Mouse (Mus musculus): ENCODE data around the gene Gm20518. TPM values are rescaled to one million over a fixed set of nuclear protein-coding genes. Genes with fewer than 3 reads are reported as not detected.
A peak's percentile ranks its signal among the peaks of the same experiment; 100 is the strongest.

Gm20518 gene
- polyA plus RNA-seq (2015; fragmentation: Nextera tagmentation; extraction: Ambion mirVana): not detected in 2 replicates

DNA sequence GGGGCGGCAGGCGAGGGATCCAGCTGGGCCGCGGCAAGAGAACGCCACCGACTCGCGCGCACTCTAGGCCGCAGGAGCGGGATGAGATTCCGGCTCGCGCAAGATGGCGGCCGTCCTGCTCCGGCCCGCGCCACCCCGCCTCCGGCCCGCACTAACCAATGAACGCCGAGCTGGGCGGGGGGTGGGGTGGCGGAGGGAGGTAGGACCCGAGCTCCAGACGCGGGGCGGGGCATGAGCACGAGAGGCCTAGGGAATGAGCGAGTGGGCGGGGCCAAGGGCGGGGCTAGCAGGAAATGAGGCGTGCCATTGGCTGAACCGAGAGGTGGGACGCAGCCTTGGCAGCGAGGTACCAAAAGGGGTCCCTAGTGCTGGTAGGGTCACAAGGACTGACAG lies at the start of gene Gm20518:
Gene Gm20518, minus strand, starts transcription at position 105 of the 393 bp plus-strand sequence.
- peak within 1 kb of the TSS; percentile 98 for H3K27ac ChIP-seq (ENCODE audit: low read depth)
- peak within 1 kb of the TSS; percentile 99 for H3K9ac ChIP-seq (replicated peaks)
- peak within 1 kb of the TSS; percentile 100 for H3K4me3 ChIP-seq (ENCODE audit: low read depth, low read length)
- peak within 1 kb of the TSS; percentile 94 for H3K4me2 ChIP-seq (ENCODE audit: low read depth, low read length)
- no peaks in the 10 kb centered on the region for H3K36me3 ChIP-seq (replicated peaks; ENCODE audit: insufficient read depth, low read length)
- DNase-seq: peak; percentile 100
- ATAC-seq: peak; percentile 97
- TF ChIP-seq EP300 (IDR thresholded peaks at IDR 0.05; ENCODE audit: low read depth): no peak
- no peak for TF ChIP-seq CTCF (IDR thresholded peaks at IDR 0.05; ENCODE audit: low read depth)
- no peaks in the 10 kb centered on the region for H3K27me3 ChIP-seq (ENCODE audit: insufficient read depth, low read length)
- peaks cover 24% of the 10 kb centered on the region for H3K4me1 ChIP-seq (ENCODE audit: insufficient read depth)
- WGBS (ENCODE audit: insufficient replicate concordance): under 1% methylated on average over 27 of the region's 38 CpGs
- H3K9me3 ChIP-seq (ENCODE audit: low read length): no peaks in the 10 kb centered on the region

DNA sequence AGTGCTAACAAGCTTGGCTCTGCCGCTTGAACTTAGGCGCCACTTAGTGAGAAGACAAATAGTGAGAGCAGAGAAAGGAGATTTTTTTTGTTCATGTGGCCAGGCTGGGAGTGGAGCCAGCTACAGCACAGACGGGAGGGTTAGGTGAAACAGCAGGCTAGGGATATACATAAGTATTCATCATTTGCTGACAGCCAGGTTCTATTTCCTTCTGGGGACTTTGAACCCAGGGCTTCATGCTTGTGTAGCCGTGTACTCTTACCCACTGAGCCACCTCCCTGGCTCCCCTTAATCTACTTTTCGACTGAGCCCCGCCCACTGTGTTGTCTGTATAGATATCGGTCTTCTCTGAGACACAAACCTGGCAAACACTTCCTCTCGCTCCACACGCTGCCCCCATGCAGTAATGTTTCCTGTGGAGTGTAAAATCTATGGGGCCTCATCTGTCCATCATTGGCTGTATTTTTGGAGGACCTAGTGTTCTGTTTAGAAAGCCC lies 47.8 kb upstream of the Gm20518 start:
- H3K36me3 ChIP-seq (replicated peaks; ENCODE audit: insufficient read depth, low read length): no peaks in the 10 kb centered on the region
- peak; percentile 83 for ATAC-seq
- peak; percentile 46 for DNase-seq
- 0 out of 2 replicates have a peak overlapping the region, but pooled peaks have one; percentile 8 for H3K9ac ChIP-seq (replicated peaks)
- H3K27ac ChIP-seq (ENCODE audit: low read depth): peak overlapping the region; percentile 19; the same call in 1 of the 2 replicates
- no peak for TF ChIP-seq EP300 (IDR thresholded peaks at IDR 0.05; ENCODE audit: low read depth)
- TF ChIP-seq CTCF (IDR thresholded peaks at IDR 0.05; ENCODE audit: low read depth): no peak
- peak overlapping the region; percentile 37 for H3K4me2 ChIP-seq (ENCODE audit: low read depth, low read length)
- H3K27me3 ChIP-seq (ENCODE audit: insufficient read depth, low read length): no peaks in the 10 kb centered on the region
- peaks cover 7% of the 10 kb centered on the region for H3K4me1 ChIP-seq (ENCODE audit: insufficient read depth)
- no peak overlapping the region for H3K4me3 ChIP-seq (ENCODE audit: low read depth, low read length)
- no peaks in the 10 kb centered on the region for H3K9me3 ChIP-seq (ENCODE audit: low read length)
- 20% methylated on average over 9 of the region's 9 CpGs for WGBS (ENCODE audit: insufficient replicate concordance)

DNA sequence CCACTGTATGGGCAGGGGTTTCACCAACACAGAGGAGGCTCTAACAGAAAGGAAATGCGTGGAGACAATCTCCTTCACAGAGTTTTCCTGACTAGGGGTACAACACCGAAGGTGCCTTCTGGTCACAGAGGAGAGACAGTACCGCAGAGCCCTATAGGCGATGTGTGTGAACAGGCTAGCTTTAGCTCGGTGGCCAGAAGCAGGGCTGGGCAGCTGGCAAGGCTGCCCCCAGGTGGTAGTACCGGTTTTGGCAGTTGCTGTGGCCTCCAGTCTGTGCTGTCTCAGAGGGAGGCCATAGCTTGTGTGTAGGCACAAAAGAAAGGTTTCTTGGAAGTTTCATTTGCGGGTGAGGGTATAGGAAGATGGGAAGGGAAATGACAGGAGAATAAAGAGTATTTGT lies 47.4 kb upstream of the Gm20518 start:
- Histone ChIP-seq H3K4me3 (ENCODE audit: low read depth, low read length) (no peak overlapping the region), H3K9me3 (ENCODE audit: low read length) (no peaks in the 10 kb centered on the region), H3K27me3 (ENCODE audit: insufficient read depth, low read length) (no peaks in the 10 kb centered on the region), H3K9ac (replicated peaks) (0 out of 2 replicates have a peak overlapping the region, but pooled peaks have one; percentile 8), H3K27ac (ENCODE audit: low read depth) (peak overlapping the region; percentile 19; the same call in 1 of the 2 replicates), H3K4me1 (ENCODE audit: insufficient read depth) (peaks cover 8% of the 10 kb centered on the region), H3K36me3 (replicated peaks; ENCODE audit: insufficient read depth, low read length) (no peaks in the 10 kb centered on the region), H3K4me2 (ENCODE audit: low read depth, low read length) (peak overlapping the region; percentile 37)
- WGBS (ENCODE audit: insufficient replicate concordance): 7% methylated on average over 7 of the region's 7 CpGs
- peak; percentile 98 for ATAC-seq
- peak; percentile 86 for DNase-seq
- TF ChIP-seq EP300 (IDR thresholded peaks at IDR 0.05; ENCODE audit: low read depth) (no peak), CTCF (IDR thresholded peaks at IDR 0.05; ENCODE audit: low read depth) (peak; percentile 95)

DNA sequence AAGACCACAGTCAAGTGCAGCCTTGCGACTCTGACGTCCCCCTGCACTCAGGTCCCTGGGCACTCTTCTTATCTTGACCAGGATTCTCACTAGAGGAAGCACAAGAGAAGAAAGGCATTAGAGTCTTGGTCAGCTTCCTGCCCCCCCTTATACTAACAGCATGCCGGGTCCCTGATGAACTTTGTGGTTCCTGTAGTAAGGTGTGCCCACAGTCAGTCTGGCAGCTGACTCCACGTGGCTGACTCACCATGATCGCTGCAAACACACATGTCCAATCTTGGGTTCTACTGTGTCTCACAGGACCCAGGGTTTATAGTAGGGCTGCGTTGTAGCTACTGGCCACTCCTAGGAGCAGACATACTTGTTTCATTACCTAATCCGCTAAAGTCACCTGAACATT lies 46.7 kb upstream of the Gm20518 start:
- 41% methylated on average over 7 of the region's 7 CpGs for WGBS (ENCODE audit: insufficient replicate concordance)
- peaks cover 8% of the 10 kb centered on the region for H3K4me1 ChIP-seq (ENCODE audit: insufficient read depth)
- no peak overlapping the region for H3K4me3 ChIP-seq (ENCODE audit: low read depth, low read length)
- no peak for ATAC-seq
- H3K4me2 ChIP-seq (ENCODE audit: low read depth, low read length): no peak overlapping the region
- no peaks in the 10 kb centered on the region for H3K36me3 ChIP-seq (replicated peaks; ENCODE audit: insufficient read depth, low read length)
- no peak overlapping the region for H3K27ac ChIP-seq (ENCODE audit: low read depth)
- H3K27me3 ChIP-seq (ENCODE audit: insufficient read depth, low read length): no peaks in the 10 kb centered on the region
- DNase-seq: no peak
- no peak for TF ChIP-seq EP300 (IDR thresholded peaks at IDR 0.05; ENCODE audit: low read depth)
- no peak for TF ChIP-seq CTCF (IDR thresholded peaks at IDR 0.05; ENCODE audit: low read depth)
- H3K9ac ChIP-seq (replicated peaks): no peak overlapping the region
- no peaks in the 10 kb centered on the region for H3K9me3 ChIP-seq (ENCODE audit: low read length)

DNA sequence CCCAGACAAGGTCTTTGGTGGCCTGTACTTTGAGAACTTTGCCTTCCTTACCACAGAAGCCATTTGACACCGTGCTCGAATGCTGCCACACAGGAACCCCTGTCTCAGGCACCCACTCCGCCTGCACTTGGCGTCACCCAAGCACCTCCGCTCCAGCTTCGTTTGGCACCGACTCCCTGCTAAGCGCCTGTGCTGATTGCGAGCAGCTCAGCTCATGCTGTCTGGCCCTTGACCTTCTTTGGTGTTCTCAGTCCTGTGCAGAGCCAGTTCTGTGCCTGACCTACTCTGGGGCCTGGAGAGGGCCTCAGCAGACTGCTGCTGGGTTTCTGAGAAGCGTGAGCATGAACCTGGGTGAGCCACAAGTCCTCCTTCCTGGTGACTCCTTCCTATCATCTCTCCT lies 45.3 kb upstream of the Gm20518 start:
- TF ChIP-seq EP300 (IDR thresholded peaks at IDR 0.05; ENCODE audit: low read depth) (no peak), CTCF (IDR thresholded peaks at IDR 0.05; ENCODE audit: low read depth) (no peak)
- H3K27ac ChIP-seq (ENCODE audit: low read depth): no peak overlapping the region
- H3K36me3 ChIP-seq (replicated peaks; ENCODE audit: insufficient read depth, low read length): no peaks in the 10 kb centered on the region
- no peaks in the 10 kb centered on the region for H3K9me3 ChIP-seq (ENCODE audit: low read length)
- DNase-seq (no peak), ATAC-seq (no peak)
- WGBS (ENCODE audit: insufficient replicate concordance): 72% methylated on average over 10 of the region's 10 CpGs
- no peak overlapping the region for H3K9ac ChIP-seq (replicated peaks)
- no peak overlapping the region for H3K4me2 ChIP-seq (ENCODE audit: low read depth, low read length)
- H3K4me1 ChIP-seq (ENCODE audit: insufficient read depth): peaks cover 8% of the 10 kb centered on the region
- H3K4me3 ChIP-seq (ENCODE audit: low read depth, low read length): no peak overlapping the region
- no peaks in the 10 kb centered on the region for H3K27me3 ChIP-seq (ENCODE audit: insufficient read depth, low read length)

DNA sequence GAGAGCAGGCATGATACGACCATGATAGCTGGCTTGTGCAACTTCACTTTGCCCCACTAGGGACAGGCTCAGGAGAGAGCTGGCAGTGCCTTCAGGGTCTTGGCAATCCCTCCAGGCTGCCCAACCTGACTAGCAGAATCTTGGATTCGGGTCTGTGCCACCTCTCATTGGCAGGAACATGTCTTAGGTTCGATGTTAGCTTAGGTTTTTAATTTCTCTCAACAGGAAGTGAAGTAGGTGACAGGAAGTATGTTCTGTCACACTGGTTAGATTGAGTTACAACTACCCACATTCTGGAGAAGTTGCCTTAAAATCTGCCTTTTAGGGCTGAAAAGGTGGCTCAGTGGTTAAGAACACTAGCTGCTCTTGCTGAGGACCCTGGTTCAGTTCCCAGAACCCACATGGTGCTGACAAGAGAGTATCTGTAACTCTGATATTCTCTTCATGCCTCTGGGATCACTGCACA lies 43.0 kb upstream of the Gm20518 start:
- TF ChIP-seq CTCF (IDR thresholded peaks at IDR 0.05; ENCODE audit: low read depth) (peak; percentile 30; the same call in 1 of the 2 replicates), EP300 (IDR thresholded peaks at IDR 0.05; ENCODE audit: low read depth) (no peak)
- Histone ChIP-seq H3K36me3 (replicated peaks; ENCODE audit: insufficient read depth, low read length) (no peaks in the 10 kb centered on the region), H3K27ac (ENCODE audit: low read depth) (no peak overlapping the region), H3K9ac (replicated peaks) (no peak overlapping the region), H3K4me2 (ENCODE audit: low read depth, low read length) (no peak overlapping the region), H3K4me3 (ENCODE audit: low read depth, low read length) (no peak overlapping the region), H3K4me1 (ENCODE audit: insufficient read depth) (peaks cover 8% of the 10 kb centered on the region), H3K9me3 (ENCODE audit: low read length) (no peaks in the 10 kb centered on the region), H3K27me3 (ENCODE audit: insufficient read depth, low read length) (no peaks in the 10 kb centered on the region)
- peak; percentile 12 for DNase-seq
- WGBS (ENCODE audit: insufficient replicate concordance): 38% methylated on average over 3 of the region's 3 CpGs
- no peak for ATAC-seq

Measured in liver, postnatal 0 days (tissue).